Mouse (Mus musculus) kidney, embryonic 14.5 days (tissue): ENCODE data around the gene Il17rb. TPM values are rescaled to one million over a fixed set of nuclear protein-coding genes. Genes with fewer than 3 reads are reported as not detected.

Experiments used
- ATAC-seq: fragments of 200-750 bp; cut with Nextera tagmentation; 2 replicates; pipeline ENCODE4 v1.8.0; 2017; ENCODE audit warnings: moderate number of reproducible peaks, mild to moderate bottlenecking, moderate TSS enrichment, moderate library complexity; ENCODE audit not compliant: low FRiP score, low TSS enrichment
- H3K27ac ChIP-seq: fragments of 300-500 bp; sonication (generic); 2 replicates; pipeline ENCODE4 v1.5.1; 2014; ENCODE audit warnings: low read depth, mild to moderate bottlenecking, low read length, moderate library complexity, mixed read lengths
- H3K27me3 ChIP-seq: fragments of 300-500 bp; sonication (generic); 2 replicates; pipeline ENCODE4 v1.6.1; 2014; ENCODE audit warnings: mild to moderate bottlenecking, low read length; ENCODE audit not compliant: control insufficient read depth, insufficient read depth
- H3K36me3 ChIP-seq: fragments of 300-500 bp; sonication (generic); 2 replicates; pipeline ENCODE4 v1.6.1; 2014; ENCODE audit warnings: low read length, mixed read lengths; ENCODE audit not compliant: control insufficient read depth, insufficient read depth
- H3K4me1 ChIP-seq: fragments of 300-500 bp; sonication (generic); 2 replicates; pipeline ENCODE4 v1.6.1; 2014; ENCODE audit warnings: low read length, mixed read lengths; ENCODE audit not compliant: control insufficient read depth, insufficient read depth
- H3K4me2 ChIP-seq: fragments of 300-500 bp; sonication (generic); replicated peaks from 2 replicates; pipeline ENCODE4 v1.6.1; 2014; ENCODE audit warnings: low read depth, mild to moderate bottlenecking, low read length
- H3K4me3 ChIP-seq: fragments of 300-500 bp; sonication (generic); 2 replicates; pipeline ENCODE4 v1.5.1; 2014; ENCODE audit warnings: mild to moderate bottlenecking, low read length
- H3K9ac ChIP-seq: fragments of 300-500 bp; sonication (generic); 2 replicates; pipeline ENCODE4 v1.6.1; 2014; ENCODE audit warnings: low read depth, mild to moderate bottlenecking, low read length, moderate library complexity
- H3K9me3 ChIP-seq: fragments of 300-500 bp; sonication (generic); 2 replicates; pipeline ENCODE4 v1.6.1; 2016; ENCODE audit warnings: low read length; ENCODE audit not compliant: control insufficient read depth
- WGBS: fragments of 180-500 bp; shearing (Covaris S2); extraction: QIAGEN DNeasy Blood & Tissue Kit; methylation state at CpG from one replicate; pipeline ENCODE4 v1.1.7; 2014; 5-methylcytosine and 5-hydroxymethylcytosine counted together
- polyA plus RNA-seq: library from polyadenylated mRNA; unstranded; fragments of >200 nt; fragmentation: Nextera tagmentation; extraction: Ambion mirVana; gene quantifications from 2 replicates; pipeline ENCODE4 v1.2.1, GENCODE M21; 2014

The Il17rb gene
- polyA plus RNA-seq, 1 experiment from 2014 or later = 1.4 TPM

- no peak overlapping the region for H3K27ac ChIP-seq
- ATAC-seq = no peak
- H3K4me1 ChIP-seq = peaks cover 9% of the 10 kb centered on the region; the same call in 1 of the 2 replicates
- no peak overlapping the region for H3K4me3 ChIP-seq
- no peaks in the 10 kb centered on the region for H3K27me3 ChIP-seq
- H3K9ac ChIP-seq = no peak overlapping the region
- peaks cover 60% of the 10 kb centered on the region for H3K36me3 ChIP-seq
- H3K9me3 ChIP-seq = no peaks in the 10 kb centered on the region
- 96% methylated on average over 10 of the region's 10 CpGs for WGBS
- no peak overlapping the region for H3K4me2 ChIP-seq
These were observed 28.1 kb downstream of the Il17rb start for GRCm38 (mm10) chr14:29980447-29981205.

- H3K27ac ChIP-seq = peak within 1 kb of the TSS; percentile 90
These were observed 30.2 kb downstream of the Il17rb start, which contains the start of gene Actr8 for GRCm38 (mm10) chr14:29978254-29979204. Gene Actr8, plus strand, starts transcription at chr14:29978337.

GRCm38 (mm10) chr14:29976927-29977326 lies 31.8 kb downstream of the Il17rb start:
- H3K36me3 ChIP-seq = peaks cover 53% of the 10 kb centered on the region
- ATAC-seq = no peak
- no peak overlapping the region for H3K27ac ChIP-seq
- H3K4me2 ChIP-seq = no peak overlapping the region
- WGBS = 97% methylated on average over 6 of the region's 6 CpGs
- no peaks in the 10 kb centered on the region for H3K9me3 ChIP-seq
- H3K9ac ChIP-seq = no peak overlapping the region
- H3K4me3 ChIP-seq = no peak overlapping the region
- peaks cover 9% of the 10 kb centered on the region; the same call in 1 of the 2 replicates for H3K4me1 ChIP-seq
- H3K27me3 ChIP-seq = no peaks in the 10 kb centered on the region

More at GRCm38 (mm10) chr14:29978254-29979204, 30.2 kb downstream of the Il17rb start, which contains the start of gene Actr8:
- Histone ChIP-seq H3K4me3 (peak within 1 kb of the TSS; percentile 75), H3K4me1 (peaks cover 9% of the 10 kb centered on the region; the same call in 1 of the 2 replicates), H3K27me3 (no peaks in the 10 kb centered on the region), H3K9me3 (no peaks in the 10 kb centered on the region), H3K9ac (peak within 1 kb of the TSS; percentile 88), H3K36me3 (peaks cover 53% of the 10 kb centered on the region), H3K4me2 (peak within 1 kb of the TSS; percentile 83)
- WGBS = 3% methylated on average over 38 of the region's 44 CpGs
- ATAC-seq = peak; percentile 99

GRCm38 (mm10) chr14:29971993-29972392 lies 36.7 kb downstream of the Il17rb start:
- 95% methylated on average over 5 of the region's 5 CpGs for WGBS
- no peak overlapping the region for H3K4me3 ChIP-seq
- ATAC-seq = no peak
- peaks cover 54% of the 10 kb centered on the region for H3K36me3 ChIP-seq
- no peak overlapping the region for H3K27ac ChIP-seq
- H3K4me1 ChIP-seq = peaks cover 12% of the 10 kb centered on the region
- no peak overlapping the region for H3K4me2 ChIP-seq
- H3K9me3 ChIP-seq = no peaks in the 10 kb centered on the region
- H3K9ac ChIP-seq = no peak overlapping the region
- no peaks in the 10 kb centered on the region for H3K27me3 ChIP-seq

GRCm38 (mm10) chr14:29971446-29971845 lies 37.2 kb downstream of the Il17rb start:
- H3K4me2 ChIP-seq = no peak overlapping the region
- peaks cover 54% of the 10 kb centered on the region for H3K36me3 ChIP-seq

GRCm38 (mm10) chr14:29968075-29968821 lies 40.4 kb downstream of the Il17rb start, which contains the start of gene Selenok:
Gene Selenok, plus strand, starts transcription at chr14:29968308.
- H3K27me3 ChIP-seq = no peaks in the 10 kb centered on the region
- peaks cover 33% of the 10 kb centered on the region for H3K36me3 ChIP-seq
- WGBS = under 1% methylated on average over 49 of the region's 49 CpGs
- H3K4me2 ChIP-seq = peak within 1 kb of the TSS; percentile 64
- H3K9me3 ChIP-seq = no peaks in the 10 kb centered on the region
- H3K27ac ChIP-seq = peak within 1 kb of the TSS; percentile 73
- ATAC-seq = peak; percentile 100
- peaks cover 12% of the 10 kb centered on the region for H3K4me1 ChIP-seq
- peak within 1 kb of the TSS; percentile 93 for H3K9ac ChIP-seq
- H3K4me3 ChIP-seq = peak within 1 kb of the TSS; percentile 90

More at GRCm38 (mm10) chr14:29971446-29971845, 37.2 kb downstream of the Il17rb start:
- WGBS = 96% methylated on average over 7 of the region's 7 CpGs
- no peak overlapping the region for H3K27ac ChIP-seq
- H3K9me3 ChIP-seq = no peaks in the 10 kb centered on the region
- H3K4me3 ChIP-seq = no peak overlapping the region
- no peak for ATAC-seq
- no peaks in the 10 kb centered on the region for H3K27me3 ChIP-seq
- H3K4me1 ChIP-seq = peaks cover 12% of the 10 kb centered on the region
- no peak overlapping the region for H3K9ac ChIP-seq

GRCm38 (mm10) chr14:29967611-29968010 lies 41.1 kb downstream of the Il17rb start:
- H3K36me3 ChIP-seq = peaks cover 27% of the 10 kb centered on the region
- peak; percentile 5; the same call in 1 of the 2 replicates for ATAC-seq
- H3K4me1 ChIP-seq = peaks cover 12% of the 10 kb centered on the region
- H3K9ac ChIP-seq = peak overlapping the region; percentile 45; the same call in 1 of the 2 replicates
- H3K4me3 ChIP-seq = peak overlapping the region; percentile 90
- H3K27ac ChIP-seq = peak overlapping the region; percentile 73
- 55% methylated on average over 7 of the region's 7 CpGs for WGBS
- H3K27me3 ChIP-seq = no peaks in the 10 kb centered on the region
- H3K4me2 ChIP-seq = peak overlapping the region; percentile 64
- 0 out of 2 replicates have a peak, but pooled peaks cover 1% of the 10 kb centered on the region for H3K9me3 ChIP-seq

GRCm38 (mm10) chr14:29957393-29957792 lies 51.3 kb downstream of the Il17rb start:
- ATAC-seq = no peak
- no peak overlapping the region for H3K27ac ChIP-seq
- no peaks in the 10 kb centered on the region for H3K9me3 ChIP-seq
- no peaks in the 10 kb centered on the region for H3K36me3 ChIP-seq
- H3K4me1 ChIP-seq = no peaks in the 10 kb centered on the region
- H3K27me3 ChIP-seq = no peaks in the 10 kb centered on the region
- no peak overlapping the region for H3K4me2 ChIP-seq
- H3K4me3 ChIP-seq = no peak overlapping the region
- H3K9ac ChIP-seq = no peak overlapping the region
